Mouse (Mus musculus) cortical plate, adult 2 months (tissue): ENCODE results near the gene Espl1. TPM values are rescaled to one million over a fixed set of nuclear protein-coding genes. Genes with fewer than 3 reads are reported as not detected.
A peak's percentile ranks its signal among the peaks of the same experiment; 100 is the strongest.

ENCODE experiments used
- H3K27ac ChIP-seq: fragments of 200-500 bp; 2 replicates; pipeline ENCODE4 v1.5.1; 2012; ENCODE audit warnings: low read length, control low read depth, inconsistent platforms; ENCODE audit not compliant: insufficient read depth
- H3K4me1 ChIP-seq: fragments of 200-500 bp; 2 replicates; pipeline ENCODE4 v1.6.1; 2011; ENCODE audit warnings: low read length; ENCODE audit not compliant: control insufficient read depth, insufficient read depth
- H3K4me3 ChIP-seq: fragments of 200-500 bp; 2 replicates; pipeline ENCODE4 v1.5.1; 2011; ENCODE audit warnings: mild to moderate bottlenecking, low read length, control low read depth; ENCODE audit not compliant: insufficient read depth
- CTCF ChIP-seq: fragments of 200-500 bp; IDR thresholded peaks from 2 replicates; pipeline ENCODE4 v1.5.1; 2011; ENCODE audit warnings: mild to moderate bottlenecking, control low read depth, low read length; ENCODE audit not compliant: insufficient read depth; ENCODE audit errors: extremely low read depth
- POLR2A ChIP-seq: fragments of 200-500 bp; IDR thresholded peaks from 2 replicates; pipeline ENCODE4 v1.6.1; 2011; ENCODE audit warnings: mild to moderate bottlenecking, low read length, control low read depth; ENCODE audit not compliant: insufficient read depth; ENCODE audit errors: extremely low read depth
- polyA plus RNA-seq: library from polyadenylated mRNA; depleted of rRNA; stranded (reverse); fragments of >200 nt; gene quantifications from 2 replicates; pipeline ENCODE4 v1.2.3, GENCODE M21; 2012; rRNA removed

Espl1 gene
- polyA plus RNA-seq, 1 experiment = 0.52 TPM

DNA sequence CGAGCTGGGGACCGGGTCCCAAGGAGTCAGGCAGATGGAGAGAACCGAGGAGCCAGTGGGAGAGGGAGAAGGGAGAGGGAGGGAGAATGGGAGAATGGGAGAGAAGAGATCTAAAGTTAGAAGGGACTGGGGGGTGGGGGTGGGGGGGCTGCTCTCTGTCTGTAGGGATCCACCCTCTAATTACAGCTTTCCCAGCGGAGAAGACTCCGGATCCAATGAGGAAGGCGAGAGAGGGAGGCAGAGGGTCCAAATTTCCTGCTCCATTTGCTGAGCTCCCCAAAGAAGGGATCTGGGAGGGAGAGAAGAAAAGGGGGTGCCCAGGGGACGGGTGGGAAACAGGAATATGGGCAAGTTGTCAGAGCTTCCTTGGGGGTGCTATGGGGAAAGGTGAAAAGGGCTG, 70.2 kb downstream of the Espl1 start:
- no peak overlapping the region for H3K27ac ChIP-seq

DNA sequence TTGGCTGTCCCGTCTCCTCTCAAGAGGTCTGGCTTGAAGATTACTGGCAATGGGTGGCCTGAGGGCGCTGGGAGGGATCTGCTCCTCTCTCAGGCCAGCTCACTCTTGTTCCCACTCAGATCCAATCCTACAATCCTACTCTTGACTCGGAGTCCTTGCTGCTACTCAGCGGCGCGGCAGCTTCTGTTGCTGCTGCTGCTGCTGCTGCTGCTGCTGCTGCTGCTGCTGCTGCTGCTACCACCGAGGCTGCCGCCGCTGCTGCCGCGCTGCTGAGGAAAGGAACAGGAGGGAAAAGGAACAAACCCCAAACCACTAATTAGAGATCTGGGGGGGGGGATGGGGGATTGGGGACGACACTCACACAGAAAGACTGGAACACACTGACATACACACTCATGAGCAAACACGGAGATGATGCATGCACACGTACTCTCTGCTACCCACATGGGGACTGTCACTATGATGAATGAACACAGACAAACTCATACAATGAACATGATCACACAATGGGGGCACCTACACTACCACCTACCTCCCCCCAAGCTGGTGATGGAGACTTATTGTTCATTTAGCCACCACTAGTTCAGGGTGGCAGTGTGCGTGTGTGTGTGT, 70.8 kb downstream of the Espl1 start, which contains the start of gene Sp7:
Gene Sp7 (minus strand): TSS at position 450 of the 612 bp plus-strand sequence.
- H3K4me1 ChIP-seq = no peaks in the 10 kb centered on the region; the same call in 1 of the 2 replicates
- TF ChIP-seq POLR2A = no peak
- TF ChIP-seq CTCF = no peak
- no peak within 1 kb of the TSS for H3K27ac ChIP-seq
- peak within 1 kb of the TSS; percentile 13; the same call in 1 of the 2 replicates for H3K4me3 ChIP-seq

More for the DNA sequence above, 70.2 kb downstream of the Espl1 start:
- no peak for TF ChIP-seq POLR2A
- no peak for TF ChIP-seq CTCF
- H3K4me3 ChIP-seq = peak overlapping the region; percentile 13; the same call in 1 of the 2 replicates
- H3K4me1 ChIP-seq = no peaks in the 10 kb centered on the region; the same call in 1 of the 2 replicates

DNA sequence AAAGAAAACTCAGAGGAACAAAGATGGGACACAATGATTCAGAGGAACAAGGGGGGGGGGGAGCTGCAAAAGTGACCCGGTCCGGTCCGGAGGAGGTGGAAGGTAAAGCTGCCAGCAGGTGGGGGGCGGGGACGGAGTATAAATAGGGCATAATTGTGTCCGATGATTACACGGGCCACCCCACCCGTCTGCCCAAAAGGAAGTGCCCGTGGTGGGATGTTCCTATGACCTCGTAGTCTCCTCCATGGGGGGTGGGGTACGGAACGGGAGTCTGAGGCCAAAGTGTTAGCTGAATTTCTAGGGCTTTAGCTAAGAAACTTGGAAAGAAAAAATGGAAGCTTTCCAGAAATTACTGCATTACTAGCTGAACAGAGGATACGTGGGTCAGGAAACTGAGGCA, 73.9 kb downstream of the Espl1 start:
- no peak overlapping the region for H3K4me3 ChIP-seq
- no peak for TF ChIP-seq POLR2A
- TF ChIP-seq CTCF = no peak
- H3K4me1 ChIP-seq = no peaks in the 10 kb centered on the region; the same call in 1 of the 2 replicates
- no peak overlapping the region for H3K27ac ChIP-seq

DNA sequence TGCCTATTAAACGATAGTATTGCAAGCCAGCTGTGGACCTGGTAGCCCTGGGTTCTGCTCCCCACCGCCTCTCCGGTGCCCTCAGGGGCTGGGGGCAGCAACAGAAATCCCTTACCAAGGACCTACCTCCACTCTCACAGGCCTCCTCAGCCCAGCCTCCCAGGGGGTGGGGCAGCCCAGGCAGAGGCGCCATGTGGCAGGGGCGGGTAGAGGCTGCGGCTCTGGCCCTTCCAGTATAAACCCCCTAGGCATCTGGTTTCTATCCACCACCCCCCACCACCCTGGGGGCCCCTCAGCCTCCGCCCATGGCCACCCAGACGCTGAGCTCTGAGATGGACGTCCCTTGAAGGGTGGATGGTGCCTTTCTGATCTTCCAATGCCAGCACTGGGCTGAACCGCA, 74.7 kb downstream of the Espl1 start:
- no peaks in the 10 kb centered on the region; the same call in 1 of the 2 replicates for H3K4me1 ChIP-seq
- no peak overlapping the region for H3K4me3 ChIP-seq
- TF ChIP-seq POLR2A = no peak
- no peak for TF ChIP-seq CTCF
- H3K27ac ChIP-seq = no peak overlapping the region

Other genes with a start within 250 kb of the Espl1 start
- gene Eif4b, start 222.5 kb upstream of the Espl1 start, polyA plus RNA-seq = 100 and 107 TPM in 2 replicates
- 19.4 and 20.5 TPM in 2 replicates for gene Tns2, start 195.9 kb upstream of the Espl1 start, polyA plus RNA-seq
- 152 and 156 TPM in 2 replicates for gene Spryd3, start 160.0 kb upstream of the Espl1 start, polyA plus RNA-seq
- 69.5 and 71.7 TPM in 2 replicates for gene Igfbp6, start 151.9 kb upstream of the Espl1 start, polyA plus RNA-seq
- gene Soat2, start 145.7 kb upstream of the Espl1 start, polyA plus RNA-seq = 0.17 and 0.28 TPM in 2 replicates
- gene Zfp740, start 93.0 kb upstream of the Espl1 start, polyA plus RNA-seq = 51.3 and 57.6 TPM in 2 replicates
- gene Csad, start 91.5 kb upstream of the Espl1 start, polyA plus RNA-seq = 34.6 and 39.7 TPM in 2 replicates
- gene Itgb7, start 64.3 kb upstream of the Espl1 start, polyA plus RNA-seq = 0.86 and 1.5 TPM in 2 replicates
- 11.3 and 12.3 TPM in 2 replicates for gene Rarg, start 38.7 kb upstream of the Espl1 start, polyA plus RNA-seq
- gene Gm9918, start 25.7 kb upstream of the Espl1 start, polyA plus RNA-seq = 0.04 and 0.15 TPM in 2 replicates
- gene Mfsd5, start 16.8 kb upstream of the Espl1 start, polyA plus RNA-seq = 54.0 and 55.5 TPM in 2 replicates
- gene Pfdn5, start 29.9 kb downstream of the Espl1 start, polyA plus RNA-seq = 466 and 495 TPM in 2 replicates
- 87.0 and 92.7 TPM in 2 replicates for gene Myg1, start 35.4 kb downstream of the Espl1 start, polyA plus RNA-seq
- gene Aaas, start 54.5 kb downstream of the Espl1 start, polyA plus RNA-seq = 20.2 and 23.2 TPM in 2 replicates
- gene Sp7, start 70.9 kb downstream of the Espl1 start, polyA plus RNA-seq = 1.6 and 2.3 TPM in 2 replicates
- 10.3 and 10.5 TPM in 2 replicates for gene Sp1, start 109.9 kb downstream of the Espl1 start, polyA plus RNA-seq
- 1.2 and 1.4 TPM in 2 replicates for gene Amhr2, start 149.1 kb downstream of the Espl1 start, polyA plus RNA-seq
- 85.6 and 90.3 TPM in 2 replicates for gene Prr13, start 162.8 kb downstream of the Espl1 start, polyA plus RNA-seq
- gene Pcbp2, start 174.3 kb downstream of the Espl1 start, polyA plus RNA-seq = 415 and 432 TPM in 2 replicates
- gene Gm10337, start 207.5 kb downstream of the Espl1 start, polyA plus RNA-seq = not detected in 2 replicates
- gene Map3k12, start 220.8 kb downstream of the Espl1 start, polyA plus RNA-seq = 98.9 and 105 TPM in 2 replicates
- gene Tarbp2, start 221.9 kb downstream of the Espl1 start, polyA plus RNA-seq = 62.7 and 74.0 TPM in 2 replicates
- gene Npff, start 228.7 kb downstream of the Espl1 start, polyA plus RNA-seq = 5.8 and 6.1 TPM in 2 replicates